Mouse (Mus musculus) intestine, embryonic 14.5 days (tissue): Measurements from ENCODE around the gene Mast4. TPM values are rescaled to one million over a fixed set of nuclear protein-coding genes. Genes with fewer than 3 reads are reported as not detected.

Experiments
- ATAC-seq: fragments of 200-750 bp; cut with Nextera tagmentation; replicated peaks from 2 replicates; pipeline ENCODE4 v1.8.0; 2017; ENCODE audit warnings: low read depth, moderate number of reproducible peaks, moderate TSS enrichment, moderate library complexity; ENCODE audit not compliant: low FRiP score, low TSS enrichment
- DNase-seq: peaks from one replicate; pipeline ENCODE4 v3.0.0-alpha.2; 2018; ENCODE audit warnings: low spot score
- H3K27ac ChIP-seq: fragments of 300-500 bp; sonication (generic); 2 replicates; pipeline ENCODE4 v1.5.1; 2014; ENCODE audit warnings: low read depth, mild to moderate bottlenecking, control low read depth
- H3K27me3 ChIP-seq: fragments of 300-500 bp; sonication (generic); replicated peaks from 2 replicates; pipeline ENCODE4 v1.6.1; 2014; ENCODE audit warnings: low read length, control low read depth; ENCODE audit not compliant: control insufficient read depth, insufficient read depth
- H3K36me3 ChIP-seq: fragments of 300-500 bp; sonication (generic); 2 replicates; pipeline ENCODE4 v1.6.1; 2014; ENCODE audit warnings: low read length, control low read depth; ENCODE audit not compliant: control insufficient read depth, insufficient read depth
- H3K4me1 ChIP-seq: fragments of 300-500 bp; sonication (generic); replicated peaks from 2 replicates; pipeline ENCODE4 v1.6.1; 2014; ENCODE audit warnings: low read length, control low read depth, mixed read lengths; ENCODE audit not compliant: control insufficient read depth, insufficient read depth
- H3K4me2 ChIP-seq: fragments of 300-500 bp; sonication (generic); 2 replicates; pipeline ENCODE4 v1.6.1; 2014; ENCODE audit warnings: low read length
- H3K4me3 ChIP-seq: fragments of 300-500 bp; sonication (generic); 2 replicates; pipeline ENCODE4 v1.5.1; 2014; ENCODE audit warnings: low read depth, low read length, control low read depth, mixed read lengths
- H3K9ac ChIP-seq: fragments of 300-500 bp; sonication (generic); 2 replicates; pipeline ENCODE4 v1.6.1; 2014; ENCODE audit warnings: mild to moderate bottlenecking, low read length
- H3K9me3 ChIP-seq: fragments of 300-500 bp; sonication (generic); 2 replicates; pipeline ENCODE4 v1.6.1; 2016; ENCODE audit warnings: low read length, control low read depth; ENCODE audit not compliant: control insufficient read depth
- WGBS: fragments of 180-500 bp; shearing (Covaris S2); extraction: QIAGEN DNeasy Blood & Tissue Kit; methylation state at CpG from one replicate; pipeline ENCODE4 v1.1.7; 2014; 5-methylcytosine and 5-hydroxymethylcytosine counted together
- polyA plus RNA-seq: library from polyadenylated mRNA; unstranded; fragments of >200 nt; fragmentation: Nextera tagmentation; extraction: Ambion mirVana; gene quantifications from 2 replicates; pipeline ENCODE4 v1.2.1, GENCODE M21; 2014

The Mast4 gene
- polyA plus RNA-seq, 1 experiment from 2014 or later: 31.9 TPM

GRCm38 (mm10) chr13:103141304-103141703 lies 193.0 kb downstream of the Mast4 start:
- Histone ChIP-seq H3K9ac (no peak overlapping the region), H3K4me3 (no peak overlapping the region), H3K27me3 (no peaks in the 10 kb centered on the region), H3K27ac (no peak overlapping the region), H3K4me2 (no peak overlapping the region), H3K36me3 (no peaks in the 10 kb centered on the region), H3K9me3 (no peaks in the 10 kb centered on the region), H3K4me1 (no peaks in the 10 kb centered on the region)
- ATAC-seq: no peak
- WGBS: 83% methylated on average over 5 of the region's 5 CpGs
- no peak for DNase-seq

DNA sequence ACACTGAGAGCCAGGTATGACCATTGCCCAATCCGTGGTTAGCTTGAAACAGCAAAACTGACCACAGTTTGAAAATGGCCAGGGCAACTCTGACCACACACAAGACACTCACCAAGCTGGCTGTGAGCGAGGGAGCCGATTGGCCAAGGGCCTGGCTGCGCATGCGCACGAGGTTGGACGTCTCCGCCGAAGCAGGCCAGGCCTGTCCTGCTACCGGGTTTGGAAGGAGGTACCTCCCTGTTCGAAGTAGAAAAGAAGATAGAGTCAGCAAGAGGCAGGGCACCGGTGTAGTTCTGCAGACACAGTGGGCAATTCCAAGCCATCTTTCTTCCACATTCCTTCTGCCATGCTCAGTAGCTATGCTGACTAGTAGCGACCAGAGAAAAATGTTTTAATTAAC lies 194.2 kb downstream of the Mast4 start:
- Histone ChIP-seq H3K27me3 (no peaks in the 10 kb centered on the region), H3K9ac (no peak overlapping the region), H3K27ac (no peak overlapping the region), H3K9me3 (no peaks in the 10 kb centered on the region), H3K4me3 (no peak overlapping the region), H3K4me2 (no peak overlapping the region), H3K4me1 (no peaks in the 10 kb centered on the region), H3K36me3 (no peaks in the 10 kb centered on the region)
- ATAC-seq: no peak
- WGBS: 93% methylated on average over 13 of the region's 13 CpGs
- DNase-seq: no peak

GRCm38 (mm10) chr13:103138298-103138697 lies 196.0 kb downstream of the Mast4 start:
- DNase-seq: no peak
- Histone ChIP-seq H3K27ac (no peak overlapping the region), H3K9ac (no peak overlapping the region), H3K27me3 (no peaks in the 10 kb centered on the region), H3K9me3 (no peaks in the 10 kb centered on the region), H3K4me2 (no peak overlapping the region), H3K36me3 (no peaks in the 10 kb centered on the region), H3K4me3 (no peak overlapping the region), H3K4me1 (no peaks in the 10 kb centered on the region)
- ATAC-seq: no peak

GRCm38 (mm10) chr13:103135224-103135883 lies 198.9 kb downstream of the Mast4 start:
- DNase-seq (no peak), ATAC-seq (no peak)
- no peak overlapping the region for H3K4me3 ChIP-seq
- no peak overlapping the region for H3K27ac ChIP-seq
- no peaks in the 10 kb centered on the region for H3K27me3 ChIP-seq
- no peak overlapping the region for H3K4me2 ChIP-seq
- WGBS: 82% methylated on average over 17 of the region's 17 CpGs
- no peaks in the 10 kb centered on the region for H3K36me3 ChIP-seq
- H3K9ac ChIP-seq: no peak overlapping the region
- H3K9me3 ChIP-seq: no peaks in the 10 kb centered on the region
- no peaks in the 10 kb centered on the region for H3K4me1 ChIP-seq

DNA sequence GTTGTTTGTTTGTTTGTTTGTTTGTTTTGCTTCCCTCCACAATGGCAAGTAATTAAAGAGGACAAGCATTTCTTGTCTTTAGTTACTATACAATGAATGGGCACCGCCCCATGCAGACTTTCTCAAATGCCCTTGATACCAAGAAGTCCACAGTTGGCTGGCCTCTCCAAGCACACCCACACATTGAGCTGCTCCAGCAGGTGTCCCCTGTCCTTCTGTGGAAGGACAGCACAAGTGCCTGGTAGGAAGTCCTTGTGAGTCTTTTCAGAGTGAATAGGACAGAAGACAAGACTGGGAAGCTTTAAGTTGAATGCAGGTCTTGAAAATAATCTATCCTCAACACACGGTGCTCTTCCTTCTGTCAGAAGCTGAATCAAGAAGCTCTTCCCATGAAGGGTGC lies 202.5 kb downstream of the Mast4 start:
- ATAC-seq (no peak), DNase-seq (no peak)
- Histone ChIP-seq H3K4me1 (no peaks in the 10 kb centered on the region), H3K4me2 (no peak overlapping the region), H3K27me3 (no peaks in the 10 kb centered on the region), H3K9me3 (no peaks in the 10 kb centered on the region), H3K4me3 (no peak overlapping the region), H3K9ac (no peak overlapping the region), H3K27ac (no peak overlapping the region), H3K36me3 (no peaks in the 10 kb centered on the region)
- 89% methylated on average over 2 of the region's 2 CpGs for WGBS

DNA sequence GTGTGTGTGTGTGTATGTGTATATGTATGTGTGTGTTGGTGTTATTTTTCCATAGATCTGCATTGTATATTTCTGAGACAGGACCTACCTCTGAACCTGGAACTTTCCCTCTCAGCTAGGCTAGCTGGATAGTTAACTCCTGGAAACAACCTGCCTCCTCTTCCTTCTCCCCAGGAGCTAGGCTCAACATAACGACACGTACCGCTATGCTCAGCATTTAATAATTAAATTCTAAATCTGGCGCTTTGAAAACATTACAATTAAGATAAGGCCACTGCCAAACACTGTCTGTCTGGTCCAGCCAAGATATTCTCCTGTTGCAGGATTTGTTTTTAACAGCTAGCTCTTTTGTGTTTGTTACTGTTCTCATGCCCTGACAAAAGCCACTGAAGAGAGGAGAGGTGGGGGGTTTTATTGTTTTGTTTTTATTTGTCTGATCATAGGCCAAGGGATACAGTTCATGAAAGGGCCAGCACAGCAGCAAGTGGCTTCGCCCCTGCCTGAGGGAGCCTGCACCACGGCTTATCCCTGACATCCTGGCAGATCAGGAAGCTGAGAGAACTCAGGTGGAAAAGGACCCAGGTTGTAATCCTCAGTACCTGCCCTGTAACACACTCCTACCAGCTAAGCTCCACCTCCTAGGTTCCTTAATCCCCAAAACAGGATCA lies 205.0 kb downstream of the Mast4 start:
- no peaks in the 10 kb centered on the region for H3K27me3 ChIP-seq
- H3K27ac ChIP-seq: no peak overlapping the region
- H3K4me1 ChIP-seq: no peaks in the 10 kb centered on the region
- ATAC-seq: no peak
- WGBS: 75% methylated on average over 6 of the region's 6 CpGs
- H3K4me3 ChIP-seq: no peak overlapping the region
- DNase-seq: no peak
- H3K4me2 ChIP-seq: no peak overlapping the region
- no peaks in the 10 kb centered on the region for H3K9me3 ChIP-seq
- H3K9ac ChIP-seq: no peak overlapping the region
- H3K36me3 ChIP-seq: no peaks in the 10 kb centered on the region

- 59% methylated on average over 7 of the region's 7 CpGs for WGBS
- no peaks in the 10 kb centered on the region for H3K36me3 ChIP-seq
- H3K9ac ChIP-seq: no peak overlapping the region
- no peaks in the 10 kb centered on the region for H3K4me1 ChIP-seq
- no peak overlapping the region for H3K4me2 ChIP-seq
- no peak for DNase-seq
- no peaks in the 10 kb centered on the region for H3K9me3 ChIP-seq
- no peak for ATAC-seq
- no peak overlapping the region for H3K27ac ChIP-seq
- H3K27me3 ChIP-seq: no peaks in the 10 kb centered on the region
- no peak overlapping the region for H3K4me3 ChIP-seq
These were observed 205.6 kb downstream of the Mast4 start for GRCm38 (mm10) chr13:103128729-103129128.

DNA sequence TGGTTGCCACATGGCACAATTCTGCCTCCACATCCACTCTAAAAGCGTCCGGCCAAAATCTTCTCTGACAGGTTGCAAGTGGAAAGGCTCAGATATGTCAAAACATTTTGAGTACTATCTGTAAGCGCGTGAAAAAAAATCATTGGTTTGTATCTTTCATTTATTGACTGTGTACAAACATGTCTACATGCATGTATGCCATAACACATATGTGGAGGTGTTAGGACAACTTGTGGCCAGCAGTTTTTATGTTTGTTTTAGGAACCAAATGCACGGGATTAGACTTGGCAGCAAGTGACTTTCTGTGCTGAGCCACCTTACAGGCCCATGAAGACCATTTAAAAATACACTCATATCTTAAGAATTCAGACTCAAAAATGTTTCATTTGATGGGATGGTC lies 206.7 kb downstream of the Mast4 start:
- no peak overlapping the region for H3K4me3 ChIP-seq
- 79% methylated on average over 5 of the region's 5 CpGs for WGBS
- DNase-seq (no peak), ATAC-seq (no peak)
- no peak overlapping the region for H3K27ac ChIP-seq
- no peaks in the 10 kb centered on the region for H3K9me3 ChIP-seq
- no peaks in the 10 kb centered on the region for H3K27me3 ChIP-seq
- H3K36me3 ChIP-seq: no peaks in the 10 kb centered on the region
- H3K9ac ChIP-seq: no peak overlapping the region
- H3K4me1 ChIP-seq: no peaks in the 10 kb centered on the region
- H3K4me2 ChIP-seq: no peak overlapping the region

DNA sequence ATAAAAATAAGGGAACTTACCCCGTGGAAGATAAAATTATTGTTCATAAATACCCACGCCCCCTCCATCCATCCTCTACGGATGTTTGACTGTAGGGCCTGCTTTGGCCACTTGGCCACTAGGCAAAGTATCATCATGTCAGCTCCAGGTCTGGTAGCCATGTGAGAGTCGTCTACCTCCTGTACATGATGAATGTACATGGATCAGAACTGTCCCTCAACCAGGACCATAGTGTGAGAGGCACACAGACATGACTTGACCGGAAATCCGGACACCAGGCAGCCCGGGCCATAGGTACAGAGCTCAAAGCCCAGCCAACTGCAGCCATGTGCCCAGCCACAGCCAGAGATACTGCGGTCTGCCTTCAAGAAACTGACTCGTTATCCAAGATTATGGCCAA lies 210.6 kb downstream of the Mast4 start:
- no peak overlapping the region for H3K4me2 ChIP-seq
- H3K27me3 ChIP-seq: no peaks in the 10 kb centered on the region
- no peak overlapping the region for H3K9ac ChIP-seq
- no peak for DNase-seq
- no peak overlapping the region for H3K27ac ChIP-seq
- no peak overlapping the region for H3K4me3 ChIP-seq
- H3K9me3 ChIP-seq: no peaks in the 10 kb centered on the region
- no peaks in the 10 kb centered on the region for H3K4me1 ChIP-seq
- ATAC-seq: no peak
- H3K36me3 ChIP-seq: no peaks in the 10 kb centered on the region
- WGBS: 90% methylated on average over 9 of the region's 9 CpGs
